Mouse (Mus musculus) heart, postnatal 0 days (tissue): ENCODE data around the gene Fstl4.

ENCODE experiments used
- CTCF ChIP-seq: IDR thresholded peaks from 2 replicates; pipeline ENCODE4 v1.5.1; 2016; ENCODE audit warnings: antibody characterized with exemption, control low read depth, low read depth
- EP300 ChIP-seq: IDR thresholded peaks from 2 replicates; pipeline ENCODE4 v1.6.1; 2016; ENCODE audit warnings: antibody characterized with exemption, low read depth

DNA sequence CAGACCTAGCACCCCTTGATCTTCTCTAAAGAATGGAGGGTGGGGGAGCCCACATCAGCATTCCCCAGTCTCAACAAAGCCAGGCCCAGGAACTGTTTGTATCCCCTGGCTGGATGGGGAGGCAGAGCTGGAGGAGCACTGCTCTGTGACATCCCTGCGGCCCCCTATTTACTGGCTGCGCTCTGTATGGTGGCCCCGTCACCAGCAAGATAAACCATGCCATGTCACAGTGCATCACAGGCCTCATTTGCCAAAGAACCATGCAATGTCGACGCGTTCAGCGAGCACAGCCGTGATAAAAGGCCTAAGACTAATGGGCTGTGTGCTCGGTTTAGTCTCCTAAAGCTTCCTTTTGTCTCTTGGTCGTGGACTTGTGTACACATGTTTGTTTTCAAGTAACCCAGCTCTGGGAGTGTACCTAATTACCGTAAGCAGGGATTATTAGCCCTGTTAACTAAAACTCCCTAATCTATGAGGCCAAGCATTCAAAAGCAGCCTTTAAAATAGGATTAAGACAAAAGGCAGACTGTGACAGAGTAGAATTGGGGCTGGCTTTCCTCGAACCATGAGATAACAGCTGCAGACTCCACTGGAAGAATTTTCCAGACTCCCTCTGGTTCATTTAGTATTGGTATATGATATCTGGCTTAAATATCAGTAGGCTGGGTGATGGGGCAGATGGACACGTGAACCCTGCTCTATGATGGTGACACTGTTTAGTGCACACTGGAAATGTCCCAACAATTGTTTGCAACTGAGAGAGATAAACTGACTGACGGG, 303.5 kb downstream of the Fstl4 start:
- TF ChIP-seq CTCF: no peak
- TF ChIP-seq EP300: no peak
